Mouse (Mus musculus): ENCODE measurements around the gene Lgals12. TPM values are rescaled to one million over a fixed set of nuclear protein-coding genes. Genes with fewer than 3 reads are reported as not detected.

The Lgals12 gene
- total RNA-seq (2021) = under 1 TPM; 0.48 to 0.79 TPM
- long read RNA-seq, experiment 1 = 0 reads
- long read RNA-seq, experiment 2, partial matches to known transcripts = 0 of 1 reads
- long read RNA-seq, experiment 2, other reads (novel, unspliced or antisense) = 1 of 1 reads

GRCm38 (mm10) chr19:7606801-7607689 lies at the start of gene Lgals12:
Lgals12 (minus strand) TSS chr19:7607193.
- intact Hi-C loops (cut with DNase I) = no loop called here
- DNase-seq = no peak

- DNase-seq = no peak
- intact Hi-C loops (cut with DNase I) = no loop called here
These were observed 42.1 kb upstream of the Lgals12 start for GRCm38 (mm10) chr19:7648913-7649666.

- no peak for DNase-seq
These were observed 26.8 kb upstream of the Lgals12 start for GRCm38 (mm10) chr19:7633786-7634185.

GRCm38 (mm10) chr19:7633021-7633420 lies 26.0 kb upstream of the Lgals12 start:
- intact Hi-C loops (cut with DNase I) = no loop called here
- DNase-seq = no peak

More at GRCm38 (mm10) chr19:7633786-7634185, 26.8 kb upstream of the Lgals12 start:
- intact Hi-C loops (cut with DNase I) = no loop called here

- no peak for DNase-seq
- intact Hi-C loops (cut with DNase I) = loop anchor here (2.0 kb wide), 1 partner anchor 89 kb away; no protein-coding TSS in a partner anchor
These were observed 10.7 kb upstream of the Lgals12 start for GRCm38 (mm10) chr19:7617696-7618095.

GRCm38 (mm10) chr19:7617085-7617484 lies 10.1 kb upstream of the Lgals12 start:
- intact Hi-C loops (cut with DNase I) = loop anchor here (2.0 kb wide), 1 partner anchor 88 kb away; no protein-coding TSS in a partner anchor
- no peak for DNase-seq

GRCm38 (mm10) chr19:7616231-7616930 lies 9.4 kb upstream of the Lgals12 start:
- intact Hi-C loops (cut with DNase I) = loop anchor here (2.0 kb wide), 1 partner anchor 88 kb away; no protein-coding TSS in a partner anchor
- no peak for DNase-seq

- intact Hi-C loops (cut with DNase I) = no loop called here
- DNase-seq = no peak
These were observed 6.2 kb upstream of the Lgals12 start for GRCm38 (mm10) chr19:7613151-7613550.

GRCm38 (mm10) chr19:7611942-7612757 lies 5.2 kb upstream of the Lgals12 start, which contains the start of gene Hrasls5:
Hrasls5 (plus strand) TSS chr19:7612541.
- intact Hi-C loops (cut with DNase I) = no loop called here
- no peak for DNase-seq

- DNase-seq = no peak
- intact Hi-C loops (cut with DNase I) = no loop called here
These were observed 753 bp upstream of the Lgals12 start for GRCm38 (mm10) chr19:7607690-7608201.

GRCm38 (mm10) chr19:7605930-7606783 lies 836 bp downstream of the Lgals12 start:
- intact Hi-C loops (cut with DNase I) = no loop called here
- no peak for DNase-seq

- intact Hi-C loops (cut with DNase I) = no loop called here
- DNase-seq = no peak
These were observed 2.0 kb downstream of the Lgals12 start for GRCm38 (mm10) chr19:7605013-7605412.

GRCm38 (mm10) chr19:7604107-7604506 lies 2.9 kb downstream of the Lgals12 start:
- intact Hi-C loops (cut with DNase I) = no loop called here
- no peak for DNase-seq

- intact Hi-C loops (cut with DNase I) = no loop called here
- no peak for DNase-seq
These were observed 5.4 kb downstream of the Lgals12 start for GRCm38 (mm10) chr19:7601551-7601950.

GRCm38 (mm10) chr19:7598481-7598880 lies 8.5 kb downstream of the Lgals12 start:
- DNase-seq = no peak
- intact Hi-C loops (cut with DNase I) = loop anchor here (10.0 kb wide), 1 partner anchor 154 kb away; no protein-coding TSS in a partner anchor

- no peak for DNase-seq
- intact Hi-C loops (cut with DNase I) = loop anchor here (1.0 to 10.0 kb wide), 2 partner anchors 66 to 151 kb away; no protein-coding TSS in a partner anchor
These were observed 11.5 kb downstream of the Lgals12 start for GRCm38 (mm10) chr19:7595534-7595933.

- intact Hi-C loops (cut with DNase I) = loop anchor here (10.0 kb wide), 1 partner anchor 147 kb away; no protein-coding TSS in a partner anchor
- DNase-seq = peak in 1 of 2 experiments; percentile 29
These were observed 15.0 kb downstream of the Lgals12 start for GRCm38 (mm10) chr19:7592018-7592417.

GRCm38 (mm10) chr19:7590795-7591194 lies 16.2 kb downstream of the Lgals12 start:
- intact Hi-C loops (cut with DNase I) = loop anchor here (10.0 kb wide), 1 partner anchor 146 kb away; no protein-coding TSS in a partner anchor
- DNase-seq = no peak

Data from gastrocnemius, postnatal 36 days (tissue).